Mouse (Mus musculus) ES-Bruce4 (cell line): ENCODE results near the gene Plin3. TPM values are rescaled to one million over a fixed set of nuclear protein-coding genes. Genes with fewer than 3 reads are reported as not detected.
A peak's percentile ranks its signal among the peaks of the same experiment; 100 is the strongest.
"Not testable (repeated sequence)": the region's sequence is repeated elsewhere in the genome, so short reads cannot be mapped to it uniquely, and the experiment has no call there.

Experiments used
- H3K27ac ChIP-seq: 2 replicates; pipeline ENCODE4 v1.5.1; 2012; ENCODE audit warnings: low read length, inconsistent platforms; ENCODE audit not compliant: insufficient read depth
- H3K27me3 ChIP-seq: 2 replicates; pipeline ENCODE4 v1.6.1; 2012; ENCODE audit warnings: mild to moderate bottlenecking, low read length, inconsistent platforms; ENCODE audit not compliant: control insufficient read depth, poor library complexity, insufficient read depth, severe bottlenecking
- H3K36me3 ChIP-seq: 2 replicates; pipeline ENCODE4 v1.6.1; 2012; ENCODE audit warnings: inconsistent platforms, mild to moderate bottlenecking, low read length, moderate library complexity; ENCODE audit not compliant: control insufficient read depth, poor library complexity, insufficient read depth, severe bottlenecking
- H3K4me1 ChIP-seq: one replicate; pipeline ENCODE4 v1.8.1; 2011; ENCODE audit warnings: low read length; ENCODE audit not compliant: control insufficient read depth, insufficient read depth
- H3K4me3 ChIP-seq: 2 replicates; pipeline ENCODE4 v1.5.1; 2011; ENCODE audit warnings: low read depth, mild to moderate bottlenecking, low read length
- H3K9ac ChIP-seq: 2 replicates; pipeline ENCODE4 v1.6.1; 2012; ENCODE audit warnings: low read depth, mild to moderate bottlenecking, inconsistent platforms; ENCODE audit not compliant: poor library complexity, severe bottlenecking
- H3K9me3 ChIP-seq: replicated peaks from 2 replicates; pipeline ENCODE4 v1.6.1; 2012; ENCODE audit warnings: mild to moderate bottlenecking, low read length, inconsistent platforms; ENCODE audit not compliant: control insufficient read depth, poor library complexity, insufficient read depth, severe bottlenecking
- CTCF ChIP-seq: IDR thresholded peaks from one replicate; pipeline ENCODE4 v1.8.1; 2011; ENCODE audit warnings: low read depth, low read length
- EP300 ChIP-seq: IDR thresholded peaks from 2 replicates; pipeline ENCODE4 v1.6.1; 2011; ENCODE audit warnings: low read depth, low read length; ENCODE audit not compliant: insufficient read depth
- POLR2A ChIP-seq: IDR thresholded peaks from one replicate; pipeline ENCODE4 v1.8.1; 2011; ENCODE audit warnings: low read length; ENCODE audit not compliant: insufficient read depth
- polyA plus RNA-seq: library from polyadenylated mRNA; stranded (reverse); fragments of >200 nt; gene quantifications from 2 replicates; pipeline ENCODE4 v1.2.4, GENCODE M21; 2011; ENCODE audit warnings: low read depth; ENCODE audit not compliant: missing spikeins, insufficient read depth, insufficient read length

Plin3 gene
- polyA plus RNA-seq, 1 experiment, result 57.1 TPM

DNA sequence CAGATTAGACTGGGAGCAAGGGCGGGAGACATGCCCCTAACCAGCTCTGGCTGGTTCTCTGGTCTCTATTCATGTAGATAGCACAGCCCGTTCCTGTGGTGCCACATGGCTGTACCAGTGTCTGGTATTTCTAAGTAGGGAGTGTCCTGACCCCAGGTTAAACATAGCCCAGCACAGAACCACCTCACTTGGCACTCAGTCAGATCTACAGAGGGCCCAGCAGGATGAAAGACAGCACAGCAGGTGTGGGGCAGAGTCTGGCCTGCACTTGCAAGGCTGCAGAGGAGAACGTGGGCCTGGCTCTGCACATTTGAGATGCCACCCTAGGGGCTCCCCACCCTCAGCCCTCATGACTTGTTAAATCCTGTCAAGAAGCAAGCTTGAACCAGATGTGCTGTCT lies 31.5 kb downstream of the Plin3 start:
- H3K9me3 ChIP-seq, result no peaks in the 10 kb centered on the region
- no peaks in the 10 kb centered on the region for H3K27me3 ChIP-seq
- H3K9ac ChIP-seq, result no peak overlapping the region
- 0 out of 2 replicates have a peak overlapping the region, but pooled peaks have one; percentile 10 for H3K27ac ChIP-seq
- peaks cover 6% of the 10 kb centered on the region for H3K4me1 ChIP-seq
- no peak overlapping the region for H3K4me3 ChIP-seq
- TF ChIP-seq EP300, result no peak
- no peak for TF ChIP-seq POLR2A
- no peak for TF ChIP-seq CTCF
- H3K36me3 ChIP-seq, result peaks cover 8% of the 10 kb centered on the region

DNA sequence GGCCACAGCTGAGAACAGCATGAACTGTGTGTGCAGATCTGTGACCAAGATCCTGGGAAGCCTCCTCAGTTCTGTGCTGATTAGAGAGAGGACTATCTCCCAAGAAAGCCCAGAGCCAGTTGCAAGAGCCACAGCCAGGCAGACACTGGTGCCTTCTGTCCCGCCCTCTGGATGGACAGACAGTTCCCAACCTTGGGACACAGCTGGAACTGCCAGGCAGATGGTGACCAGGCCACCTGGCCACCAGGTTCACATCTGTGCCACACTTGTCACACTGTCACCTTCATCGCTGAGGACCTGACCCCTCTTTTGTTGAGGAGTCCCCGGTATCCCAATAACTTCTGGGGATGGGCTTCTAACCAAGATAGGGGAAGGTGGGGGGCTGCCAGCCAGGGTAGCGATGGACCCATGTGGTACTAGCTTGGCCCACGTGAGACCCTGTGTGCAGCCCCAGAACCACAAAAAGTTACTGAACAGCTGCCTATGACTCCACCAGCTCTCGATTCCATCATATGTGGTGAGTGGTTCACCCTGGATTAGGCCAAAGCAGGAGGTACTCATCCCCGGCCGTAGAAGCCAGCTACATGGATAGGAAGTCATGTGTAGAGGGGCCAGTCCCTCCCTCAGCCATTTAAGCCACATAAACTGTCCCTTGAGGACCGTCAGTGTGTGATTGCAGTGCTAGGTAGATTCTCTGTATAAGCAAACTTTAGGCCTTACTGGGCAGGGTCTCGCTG lies 33.2 kb downstream of the Plin3 start:
- Histone ChIP-seq H3K9me3 (no peaks in the 10 kb centered on the region), H3K27ac (no peak overlapping the region), H3K36me3 (peaks cover 8% of the 10 kb centered on the region), H3K27me3 (no peaks in the 10 kb centered on the region), H3K4me3 (no peak overlapping the region), H3K4me1 (peaks cover 4% of the 10 kb centered on the region), H3K9ac (no peak overlapping the region)
- TF ChIP-seq EP300 (no peak), CTCF (no peak), POLR2A (no peak)

DNA sequence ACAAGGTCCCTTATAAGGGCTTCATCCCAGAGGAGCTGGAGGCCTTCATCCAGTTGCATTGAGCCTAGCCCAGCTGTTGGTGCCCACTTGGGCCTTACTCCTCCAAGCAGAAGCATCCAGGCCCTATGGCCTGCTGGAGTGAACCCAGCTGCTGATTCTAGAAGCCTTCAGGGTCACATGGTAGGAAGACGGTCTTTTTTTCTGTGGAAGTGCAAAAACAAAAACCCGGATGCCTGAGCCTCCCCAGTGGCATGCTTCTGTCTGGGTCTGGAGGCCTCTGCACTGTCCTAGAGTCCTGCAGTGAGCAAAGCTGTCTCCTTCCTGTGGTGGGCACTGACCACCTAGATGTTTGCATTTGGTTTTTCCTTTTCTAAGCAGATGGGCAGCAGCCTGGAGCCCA lies 33.9 kb downstream of the Plin3 start:
- not testable (repeated sequence) for H3K27ac ChIP-seq, H3K27me3 ChIP-seq, H3K9ac ChIP-seq, H3K4me3 ChIP-seq, H3K36me3 ChIP-seq, H3K9me3 ChIP-seq, H3K4me1 ChIP-seq

DNA sequence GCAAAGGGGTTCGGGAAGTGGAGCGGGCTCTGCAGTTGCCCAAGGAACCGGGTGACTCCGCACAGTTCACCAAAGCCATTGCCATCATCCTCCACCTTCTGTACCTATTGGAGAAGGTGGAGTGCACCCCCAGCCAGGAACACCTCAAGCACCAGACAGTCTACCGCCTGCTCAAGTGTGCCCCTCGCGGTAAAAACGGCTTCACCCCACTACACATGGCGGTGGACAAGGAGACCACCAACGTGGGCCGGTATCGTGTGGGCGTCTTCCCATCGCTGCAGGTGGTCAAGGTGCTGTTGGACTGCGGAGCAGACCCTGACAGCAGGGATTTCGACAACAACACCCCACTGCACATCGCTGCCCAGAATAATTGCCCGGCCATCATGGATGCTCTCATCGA lies 34.4 kb downstream of the Plin3 start:
- H3K36me3 ChIP-seq, result not testable (repeated sequence)

DNA sequence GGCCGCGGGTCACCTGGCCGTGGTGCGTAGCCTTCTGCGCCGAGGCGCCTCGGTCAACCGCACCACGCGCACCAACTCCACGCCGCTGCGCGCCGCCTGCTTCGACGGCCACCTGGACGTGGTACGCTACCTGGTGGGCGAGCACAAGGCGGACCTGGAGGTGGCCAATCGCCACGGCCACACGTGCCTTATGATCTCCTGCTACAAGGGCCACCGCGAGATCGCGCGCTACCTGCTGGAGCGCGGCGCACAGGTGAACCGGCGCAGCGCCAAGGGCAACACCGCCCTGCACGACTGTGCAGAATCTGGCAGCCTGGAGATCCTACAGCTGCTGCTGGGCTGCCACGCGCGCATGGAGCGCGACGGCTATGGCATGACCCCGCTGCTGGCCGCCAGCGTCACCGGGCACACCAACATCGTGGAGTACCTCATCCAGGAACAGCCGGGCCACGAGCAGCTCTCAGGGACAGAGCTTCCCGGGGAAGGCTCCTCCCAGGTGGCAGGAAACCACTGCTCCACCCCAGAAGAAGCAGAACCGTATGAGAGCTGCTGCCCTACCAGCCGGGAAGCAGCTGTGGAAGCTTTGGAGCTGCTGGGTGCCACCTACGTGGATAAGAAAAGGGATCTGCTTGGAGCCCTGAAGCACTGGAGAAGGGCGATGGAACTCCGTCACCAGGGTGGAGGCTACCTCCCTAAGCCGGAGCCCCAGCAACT lies 35.3 kb downstream of the Plin3 start:
- H3K4me3 ChIP-seq, result peak overlapping the region; percentile 86
- peaks cover 4% of the 10 kb centered on the region for H3K4me1 ChIP-seq
- no peak for TF ChIP-seq EP300
- TF ChIP-seq POLR2A, result no peak
- TF ChIP-seq CTCF, result no peak
- no peaks in the 10 kb centered on the region for H3K9me3 ChIP-seq
- peaks cover 8% of the 10 kb centered on the region for H3K36me3 ChIP-seq
- peak overlapping the region; percentile 11 for H3K9ac ChIP-seq
- no peaks in the 10 kb centered on the region for H3K27me3 ChIP-seq
- no peak overlapping the region for H3K27ac ChIP-seq

More for the DNA sequence above, 34.4 kb downstream of the Plin3 start:
- not testable (repeated sequence) for H3K4me1 ChIP-seq, H3K9ac ChIP-seq, H3K27me3 ChIP-seq, H3K9me3 ChIP-seq, H3K27ac ChIP-seq
- H3K4me3 ChIP-seq, result peak overlapping the region; percentile 31; the same call in 1 of the 2 replicates

DNA sequence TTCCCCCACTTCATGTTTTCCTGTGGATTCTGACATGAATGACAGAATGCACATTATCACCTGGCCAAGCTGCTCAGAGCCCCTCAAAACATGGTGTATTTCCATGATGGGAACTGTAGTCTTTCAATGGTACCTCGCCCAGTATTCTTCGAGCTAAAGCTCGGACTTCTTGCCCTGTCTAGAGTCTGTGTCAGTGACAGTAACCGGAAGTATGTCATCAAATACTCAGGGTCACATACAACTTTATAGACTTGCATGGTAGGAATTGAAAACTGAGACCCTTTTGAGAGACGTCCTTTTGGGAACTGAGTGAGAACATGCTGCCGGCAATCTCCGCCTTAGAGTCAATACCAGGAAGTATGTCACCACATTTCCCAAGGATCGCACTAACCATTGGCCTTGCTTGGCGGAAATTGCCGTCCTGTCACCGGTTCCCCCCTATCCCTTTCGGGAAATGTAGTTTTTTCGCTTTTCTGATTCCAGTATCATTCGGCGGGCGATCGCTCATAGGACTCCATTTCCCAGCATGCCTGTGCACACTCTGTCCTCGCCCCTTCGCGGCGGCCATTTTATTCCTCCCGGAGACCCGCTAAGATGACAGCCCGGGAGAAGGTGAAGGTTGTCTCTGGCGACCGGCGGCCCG lies 36.3 kb downstream of the Plin3 start, which contains the start of gene Fem1a:
Fem1a (plus strand) TSS at position 572 of the 643 bp plus-strand sequence.
- peak within 1 kb of the TSS; percentile 63 for H3K9ac ChIP-seq
- H3K9me3 ChIP-seq, result no peaks in the 10 kb centered on the region
- H3K27me3 ChIP-seq, result no peaks in the 10 kb centered on the region
- peak within 1 kb of the TSS; percentile 91 for H3K4me3 ChIP-seq
- H3K36me3 ChIP-seq, result peaks cover 8% of the 10 kb centered on the region
- peak within 1 kb of the TSS; percentile 76 for H3K27ac ChIP-seq
- peaks cover 4% of the 10 kb centered on the region for H3K4me1 ChIP-seq
- TF ChIP-seq POLR2A (peak; percentile 33), EP300 (no peak), CTCF (no peak)
